Mouse (Mus musculus): ENCODE results near the gene Aaed1.
A peak's percentile ranks its signal among the peaks of the same experiment; 100 is the strongest.

Aaed1 gene

GRCm38 (mm10) chr13:64312024-64312915 is at the start of gene Aaed1:
TSS of gene Aaed1 (minus strand) at chr13:64312710.
- peak; percentile 82 for DNase-seq (ENCODE audit: low spot score)

- DNase-seq (ENCODE audit: low spot score) = no peak
Measured at GRCm38 (mm10) chr13:64362139-64362538, 49.6 kb upstream of the Aaed1 start.

- DNase-seq (ENCODE audit: low spot score) = no peak
Measured at GRCm38 (mm10) chr13:64361020-64361419, 48.5 kb upstream of the Aaed1 start.

GRCm38 (mm10) chr13:64359702-64360101 is 47.2 kb upstream of the Aaed1 start:
- DNase-seq (ENCODE audit: low spot score) = no peak

GRCm38 (mm10) chr13:64358476-64358875 is 46.0 kb upstream of the Aaed1 start:
- no peak for DNase-seq (ENCODE audit: low spot score)

GRCm38 (mm10) chr13:64357389-64357788 is 44.9 kb upstream of the Aaed1 start:
- DNase-seq (ENCODE audit: low spot score) = no peak

GRCm38 (mm10) chr13:64349474-64349873 is 37.0 kb upstream of the Aaed1 start:
- no peak for DNase-seq (ENCODE audit: low spot score)

- no peak for DNase-seq (ENCODE audit: low spot score)
Measured at GRCm38 (mm10) chr13:64344082-64344501, 31.6 kb upstream of the Aaed1 start.

- no peak for DNase-seq (ENCODE audit: low spot score)
Measured at GRCm38 (mm10) chr13:64343598-64343997, 31.1 kb upstream of the Aaed1 start.

GRCm38 (mm10) chr13:64335546-64336132 is 23.1 kb upstream of the Aaed1 start:
- DNase-seq (ENCODE audit: low spot score) = no peak

GRCm38 (mm10) chr13:64333102-64333501 is 20.6 kb upstream of the Aaed1 start:
- DNase-seq (ENCODE audit: low spot score) = no peak

GRCm38 (mm10) chr13:64332321-64332720 is 19.8 kb upstream of the Aaed1 start:
- DNase-seq (ENCODE audit: low spot score) = no peak

- DNase-seq (ENCODE audit: low spot score) = no peak
Measured at GRCm38 (mm10) chr13:64322561-64323281, 10.2 kb upstream of the Aaed1 start.

GRCm38 (mm10) chr13:64320334-64320733 is 7.8 kb upstream of the Aaed1 start:
- no peak for DNase-seq (ENCODE audit: low spot score)

- no peak for DNase-seq (ENCODE audit: low spot score)
Measured at GRCm38 (mm10) chr13:64319782-64320181, 7.3 kb upstream of the Aaed1 start.

- no peak for DNase-seq (ENCODE audit: low spot score)
Measured at GRCm38 (mm10) chr13:64318355-64318754, 5.8 kb upstream of the Aaed1 start.

GRCm38 (mm10) chr13:64315483-64316050 is 3.1 kb upstream of the Aaed1 start:
- no peak for DNase-seq (ENCODE audit: low spot score)

- DNase-seq (ENCODE audit: low spot score) = no peak
Measured at GRCm38 (mm10) chr13:64314041-64314440, 1.5 kb upstream of the Aaed1 start.

- no peak for DNase-seq (ENCODE audit: low spot score)
Measured at GRCm38 (mm10) chr13:64312916-64313289, 393 bp upstream of the Aaed1 start.

GRCm38 (mm10) chr13:64311266-64311665 is 1.2 kb downstream of the Aaed1 start:
- DNase-seq (ENCODE audit: low spot score) = no peak

- DNase-seq (ENCODE audit: low spot score) = no peak
Measured at GRCm38 (mm10) chr13:64310585-64310984, 1.9 kb downstream of the Aaed1 start.

GRCm38 (mm10) chr13:64309842-64310241 is 2.7 kb downstream of the Aaed1 start:
- no peak for DNase-seq (ENCODE audit: low spot score)

All from spleen, adult 12 weeks (tissue).